Mouse (Mus musculus): ENCODE measurements around the gene Cct3. TPM values are rescaled to one million over a fixed set of nuclear protein-coding genes. Genes with fewer than 3 reads are reported as not detected.

Cct3 gene
- polyA plus RNA-seq (2015; fragmentation: Nextera tagmentation; extraction: Ambion mirVana) = 138 and 151 TPM in 2 replicates

DNA sequence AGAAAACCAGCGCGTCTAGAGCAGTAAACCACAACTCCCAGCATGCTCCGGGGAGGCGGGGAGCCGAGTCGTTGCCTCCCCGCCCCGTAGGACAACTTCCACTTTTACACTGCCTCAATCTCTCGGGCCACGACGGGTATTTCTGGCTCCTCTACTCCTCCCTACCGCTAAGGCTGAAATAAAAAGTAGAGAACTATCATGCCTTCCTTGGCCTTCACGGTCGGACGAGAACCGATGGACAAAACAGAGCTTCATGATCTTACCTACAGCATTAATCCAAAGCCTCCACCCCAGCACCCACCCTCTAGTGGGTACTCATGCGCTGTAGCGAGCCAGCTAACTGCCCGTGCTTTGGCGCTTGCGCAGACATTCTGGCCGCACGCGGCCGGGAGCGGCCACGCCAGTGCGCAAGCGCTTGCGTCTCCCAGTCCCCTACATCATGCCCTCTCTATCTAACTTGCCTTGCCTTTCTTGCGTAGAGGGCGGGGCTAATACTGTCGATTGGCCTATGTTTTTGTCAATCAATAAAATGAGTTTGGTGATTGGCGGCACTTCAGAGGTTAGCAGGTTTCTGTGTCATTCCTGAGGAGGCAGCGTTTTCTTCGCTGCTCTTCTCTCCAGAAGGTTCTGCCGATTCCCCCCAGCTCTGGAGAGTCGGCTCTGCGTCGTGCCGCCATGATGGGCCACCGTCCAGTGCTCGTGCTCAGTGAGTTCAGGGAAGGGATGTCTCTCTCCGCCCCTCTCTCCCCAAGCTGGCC is at the start of gene Cct3, which contains the start of gene Tsacc:
Cct3 (plus strand) TSS at position 556 of the 758 bp plus-strand sequence.
Tsacc (minus strand) TSS at position 439 of the 758 bp plus-strand sequence.
- peak; percentile 94 for DNase-seq
- Histone ChIP-seq H3K27me3 (ENCODE audit: insufficient read depth, low read length) (no peaks in the 10 kb centered on the region), H3K9me3 (ENCODE audit: low read length) (no peaks in the 10 kb centered on the region), H3K4me1 (ENCODE audit: insufficient read depth) (peaks cover 20% of the 10 kb centered on the region), H3K27ac (ENCODE audit: low read depth) (peak within 1 kb of the TSS; percentile 95), H3K9ac (replicated peaks) (peak within 1 kb of the TSS; percentile 78), H3K4me2 (ENCODE audit: low read depth, low read length) (peak within 1 kb of the TSS; percentile 93), H3K4me3 (ENCODE audit: low read depth, low read length) (peak within 1 kb of the TSS; percentile 76), H3K36me3 (replicated peaks; ENCODE audit: insufficient read depth, low read length) (peaks cover 20% of the 10 kb centered on the region)
- ATAC-seq = peak; percentile 97
- WGBS (ENCODE audit: insufficient replicate concordance) = under 1% methylated on average over 44 of the region's 44 CpGs
- TF ChIP-seq EP300 (IDR thresholded peaks at IDR 0.05; ENCODE audit: low read depth) (peak; percentile 28; the same call in 1 of the 2 replicates), CTCF (IDR thresholded peaks at IDR 0.05; ENCODE audit: low read depth) (peak; percentile 25; the same call in 1 of the 2 replicates)

DNA sequence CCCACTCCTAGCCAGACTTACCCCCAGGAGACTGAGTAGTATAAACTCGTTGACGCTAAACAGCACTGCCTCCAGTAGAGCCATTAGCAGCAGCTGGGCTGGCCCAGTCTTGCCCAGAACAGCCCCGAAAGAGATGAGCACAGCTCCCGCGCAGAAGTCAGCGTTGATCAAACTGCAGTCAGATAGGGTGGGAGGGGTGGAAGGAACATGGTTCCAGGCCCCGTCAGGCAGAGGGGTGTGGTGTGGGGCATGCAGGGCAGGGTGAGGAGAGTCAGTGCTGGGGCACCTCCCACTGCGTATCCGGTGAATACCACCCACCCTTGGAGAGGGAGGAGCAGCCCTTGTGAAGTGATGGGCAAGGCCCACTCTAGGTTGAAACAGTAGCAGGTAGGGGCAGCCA is 49.2 kb upstream of the Cct3 start:
- DNase-seq (no peak), ATAC-seq (no peak)
- H3K9ac ChIP-seq (replicated peaks) = no peak overlapping the region
- H3K4me1 ChIP-seq (ENCODE audit: insufficient read depth) = no peaks in the 10 kb centered on the region
- H3K27me3 ChIP-seq (ENCODE audit: insufficient read depth, low read length) = peaks cover 9% of the 10 kb centered on the region; the same call in 1 of the 2 replicates
- no peaks in the 10 kb centered on the region for H3K9me3 ChIP-seq (ENCODE audit: low read length)
- TF ChIP-seq EP300 (IDR thresholded peaks at IDR 0.05; ENCODE audit: low read depth) (no peak), CTCF (IDR thresholded peaks at IDR 0.05; ENCODE audit: low read depth) (no peak)
- H3K4me3 ChIP-seq (ENCODE audit: low read depth, low read length) = no peak overlapping the region
- H3K4me2 ChIP-seq (ENCODE audit: low read depth, low read length) = no peak overlapping the region
- no peak overlapping the region for H3K27ac ChIP-seq (ENCODE audit: low read depth)
- WGBS (ENCODE audit: insufficient replicate concordance) = 62% methylated on average over 9 of the region's 9 CpGs
- no peaks in the 10 kb centered on the region for H3K36me3 ChIP-seq (replicated peaks; ENCODE audit: insufficient read depth, low read length)

DNA sequence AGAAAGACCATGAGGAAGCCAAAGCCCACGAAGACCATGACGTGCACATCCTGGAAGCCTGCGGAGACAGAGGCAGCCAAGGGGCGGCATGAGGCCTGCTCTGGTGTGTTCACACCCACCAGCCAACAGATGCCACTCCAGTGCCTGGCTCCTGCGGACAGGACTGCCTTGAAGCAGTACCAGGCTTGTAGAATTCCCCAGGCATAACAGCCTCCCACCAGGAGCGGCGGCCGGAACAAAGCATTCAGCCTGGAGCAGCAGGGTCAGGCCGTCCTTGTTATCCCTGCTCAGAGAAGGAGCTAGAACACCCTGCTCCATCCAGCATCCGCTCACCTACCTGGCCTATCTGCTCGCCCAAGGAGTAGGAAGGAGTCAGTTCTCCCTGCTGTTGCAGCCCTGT is 48.5 kb upstream of the Cct3 start:
- WGBS (ENCODE audit: insufficient replicate concordance) = 73% methylated on average over 11 of the region's 11 CpGs

DNA sequence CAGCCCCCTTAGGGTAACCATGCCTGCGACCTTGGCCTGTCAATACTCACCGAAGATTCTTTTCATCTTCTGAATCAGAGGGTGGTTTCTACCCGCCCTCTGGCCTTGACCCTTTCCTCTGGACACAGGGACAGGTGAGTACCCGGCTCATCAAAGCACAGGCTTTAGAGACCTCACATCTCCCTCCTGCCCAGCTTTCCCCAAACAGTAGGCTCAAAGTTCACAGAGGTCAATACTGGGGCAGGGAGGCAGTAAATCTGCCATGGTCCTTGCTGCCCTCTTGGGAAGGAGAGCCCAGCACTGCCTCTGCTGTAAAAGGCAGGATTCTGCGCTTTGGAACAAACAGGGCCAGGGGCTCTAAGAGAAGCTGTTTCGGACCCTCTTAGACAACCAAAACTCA is 44.2 kb upstream of the Cct3 start:
- H3K4me2 ChIP-seq (ENCODE audit: low read depth, low read length) = no peak overlapping the region
- H3K9me3 ChIP-seq (ENCODE audit: low read length) = no peaks in the 10 kb centered on the region
- peaks cover 12% of the 10 kb centered on the region; the same call in 1 of the 2 replicates for H3K27me3 ChIP-seq (ENCODE audit: insufficient read depth, low read length)
- no peak overlapping the region for H3K27ac ChIP-seq (ENCODE audit: low read depth)
- peaks cover 5% of the 10 kb centered on the region; the same call in 1 of the 2 replicates for H3K4me1 ChIP-seq (ENCODE audit: insufficient read depth)
- TF ChIP-seq CTCF (IDR thresholded peaks at IDR 0.05; ENCODE audit: low read depth) = no peak
- no peak for TF ChIP-seq EP300 (IDR thresholded peaks at IDR 0.05; ENCODE audit: low read depth)
- no peak overlapping the region for H3K4me3 ChIP-seq (ENCODE audit: low read depth, low read length)
- no peak for ATAC-seq
- WGBS (ENCODE audit: insufficient replicate concordance) = 55% methylated on average over 6 of the region's 6 CpGs
- DNase-seq = no peak
- no peaks in the 10 kb centered on the region for H3K36me3 ChIP-seq (replicated peaks; ENCODE audit: insufficient read depth, low read length)
- H3K9ac ChIP-seq (replicated peaks) = no peak overlapping the region

More for the DNA sequence above, 48.5 kb upstream of the Cct3 start:
- H3K27ac ChIP-seq (ENCODE audit: low read depth) = no peak overlapping the region
- no peaks in the 10 kb centered on the region for H3K36me3 ChIP-seq (replicated peaks; ENCODE audit: insufficient read depth, low read length)
- H3K9me3 ChIP-seq (ENCODE audit: low read length) = no peaks in the 10 kb centered on the region
- no peak overlapping the region for H3K9ac ChIP-seq (replicated peaks)
- H3K4me1 ChIP-seq (ENCODE audit: insufficient read depth) = no peaks in the 10 kb centered on the region
- H3K4me3 ChIP-seq (ENCODE audit: low read depth, low read length) = no peak overlapping the region
- H3K27me3 ChIP-seq (ENCODE audit: insufficient read depth, low read length) = peaks cover 5% of the 10 kb centered on the region; the same call in 1 of the 2 replicates
- no peak overlapping the region for H3K4me2 ChIP-seq (ENCODE audit: low read depth, low read length)
- TF ChIP-seq CTCF (IDR thresholded peaks at IDR 0.05; ENCODE audit: low read depth) = no peak
- no peak for TF ChIP-seq EP300 (IDR thresholded peaks at IDR 0.05; ENCODE audit: low read depth)
- DNase-seq = no peak
- no peak for ATAC-seq

DNA sequence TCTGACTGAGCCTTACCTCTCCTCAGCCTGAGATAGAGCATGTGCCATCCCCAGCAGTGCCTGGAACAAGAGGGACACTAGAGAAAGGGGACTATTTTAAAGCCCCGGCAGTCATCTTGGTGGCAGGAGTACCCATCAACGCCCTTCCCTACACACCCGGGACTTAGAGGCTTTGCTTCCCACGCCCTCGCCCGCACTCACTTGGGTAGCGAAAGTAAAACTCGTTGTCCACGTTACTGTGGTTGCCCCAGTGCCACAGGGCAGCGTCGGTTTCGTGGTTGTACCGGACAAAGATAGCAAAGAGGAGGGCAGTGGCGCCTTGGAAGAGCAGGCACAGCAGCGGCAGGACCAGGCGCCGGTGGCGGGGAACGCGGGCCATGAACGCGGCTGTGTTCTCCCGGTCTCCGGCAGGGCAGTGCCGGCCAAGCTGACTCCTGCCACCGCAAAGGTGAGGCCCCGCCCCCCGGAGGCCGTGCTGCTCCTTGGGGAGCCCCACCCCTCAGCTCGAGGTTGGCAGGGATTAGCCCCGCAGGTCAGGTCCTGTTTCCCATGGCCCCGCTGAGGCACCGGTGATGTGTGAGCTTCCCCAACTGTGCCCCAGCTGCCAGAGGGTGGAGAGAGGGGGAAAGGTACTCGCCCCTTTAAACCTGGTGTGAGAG is 42.5 kb upstream of the Cct3 start, which contains the start of gene Rhbg:
Rhbg (minus strand) TSS at position 442 of the 659 bp plus-strand sequence.
- no peaks in the 10 kb centered on the region for H3K36me3 ChIP-seq (replicated peaks; ENCODE audit: insufficient read depth, low read length)
- ATAC-seq (peak; percentile 57; the same call in 1 of the 2 replicates), DNase-seq (peak; percentile 73)
- no peak within 1 kb of the TSS for H3K27ac ChIP-seq (ENCODE audit: low read depth)
- peak within 1 kb of the TSS; percentile 46 for H3K4me3 ChIP-seq (ENCODE audit: low read depth, low read length)
- H3K9ac ChIP-seq (replicated peaks) = peak within 1 kb of the TSS; percentile 28; the same call in 1 of the 2 replicates
- no peaks in the 10 kb centered on the region for H3K9me3 ChIP-seq (ENCODE audit: low read length)
- H3K4me1 ChIP-seq (ENCODE audit: insufficient read depth) = peaks cover 5% of the 10 kb centered on the region; the same call in 1 of the 2 replicates
- WGBS (ENCODE audit: insufficient replicate concordance) = 2% methylated on average over 34 of the region's 34 CpGs
- TF ChIP-seq EP300 (IDR thresholded peaks at IDR 0.05; ENCODE audit: low read depth) = no peak
- no peak for TF ChIP-seq CTCF (IDR thresholded peaks at IDR 0.05; ENCODE audit: low read depth)
- H3K27me3 ChIP-seq (ENCODE audit: insufficient read depth, low read length) = peaks cover 16% of the 10 kb centered on the region; the same call in 1 of the 2 replicates
- H3K4me2 ChIP-seq (ENCODE audit: low read depth, low read length) = peak within 1 kb of the TSS; percentile 82

DNA sequence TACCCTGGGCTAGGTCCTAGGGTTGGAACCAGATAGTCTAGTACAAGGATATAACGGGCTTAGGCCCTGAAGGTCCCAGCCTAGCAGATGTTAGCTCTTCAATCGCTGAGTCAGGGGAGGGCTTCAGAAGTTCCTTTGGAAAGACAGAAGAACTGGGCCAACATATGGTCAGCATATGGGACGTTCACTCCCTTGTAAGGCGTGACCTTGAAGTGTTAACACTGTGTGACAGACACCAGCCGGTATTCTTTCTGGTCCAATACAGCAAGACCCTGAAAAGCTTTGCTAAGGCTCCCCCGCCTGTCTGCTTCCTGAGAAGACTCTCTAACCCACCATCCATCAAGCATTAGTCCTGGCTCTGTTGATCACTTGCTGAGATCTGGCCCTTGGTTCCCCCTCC is 41.0 kb upstream of the Cct3 start:
- Histone ChIP-seq H3K9me3 (ENCODE audit: low read length) (no peaks in the 10 kb centered on the region), H3K4me1 (ENCODE audit: insufficient read depth) (peaks cover 5% of the 10 kb centered on the region; the same call in 1 of the 2 replicates), H3K27ac (ENCODE audit: low read depth) (no peak overlapping the region), H3K9ac (replicated peaks) (no peak overlapping the region), H3K4me3 (ENCODE audit: low read depth, low read length) (no peak overlapping the region), H3K36me3 (replicated peaks; ENCODE audit: insufficient read depth, low read length) (no peaks in the 10 kb centered on the region), H3K4me2 (ENCODE audit: low read depth, low read length) (no peak overlapping the region), H3K27me3 (ENCODE audit: insufficient read depth, low read length) (peaks cover 16% of the 10 kb centered on the region; the same call in 1 of the 2 replicates)
- WGBS (ENCODE audit: insufficient replicate concordance) = 63% methylated on average over 6 of the region's 6 CpGs
- DNase-seq (no peak), ATAC-seq (no peak)
- TF ChIP-seq EP300 (IDR thresholded peaks at IDR 0.05; ENCODE audit: low read depth) = no peak
- no peak for TF ChIP-seq CTCF (IDR thresholded peaks at IDR 0.05; ENCODE audit: low read depth)
